In the genomic region with DNA sequence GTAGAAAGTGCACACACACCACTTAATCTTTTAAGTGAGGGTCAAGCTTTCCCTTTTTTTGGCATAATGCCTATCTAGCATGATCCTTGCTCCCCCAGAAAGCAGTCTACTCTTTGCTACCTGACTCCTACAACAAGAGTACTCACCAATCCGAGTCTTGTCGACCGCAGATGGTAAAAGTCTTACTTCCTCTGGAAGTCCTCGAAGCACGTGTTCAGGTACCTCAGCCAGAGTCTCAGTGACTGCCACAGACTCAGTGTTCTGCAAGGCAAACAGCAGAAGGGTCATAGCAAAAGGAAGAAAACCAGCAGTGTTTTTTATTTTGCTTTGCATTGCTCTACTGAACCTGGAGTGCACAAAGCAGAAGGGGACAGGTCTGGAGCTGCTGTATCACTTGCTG, we compare ENCODE assay signal across 1 mouse cellular context.
A peak's percentile ranks its signal among the peaks of the same experiment; 100 is the strongest.
TF ChIP-seq lines count a peak whose summit lies in the region.

No protein-coding gene starts in this region.

TF ChIP-seq in CH12.LX, 34 proteins besides CTCF, POLR2A, EP300 and RAD21 (continued from another document):
- TF ChIP-seq MYC (IDR thresholded peaks at IDR 0.05; ENCODE audit: low read depth, low read length) (peak; percentile 96), USF1 (IDR thresholded peaks at IDR 0.05; ENCODE audit: low read depth, low read length) (no peak; the same call in 1 of the 2 replicates), MAFK (IDR thresholded peaks at IDR 0.05; ENCODE audit: insufficient replicate concordance, low read length) (peak; percentile 36; the same call in 1 of the 2 replicates), MAX (IDR thresholded peaks at IDR 0.05; ENCODE audit: low read length) (peak; percentile 98), ZC3H11A (IDR thresholded peaks at IDR 0.05; ENCODE audit: low read depth, low read length) (no peak), JUND (conservative IDR thresholded peaks at IDR 0.05; ENCODE audit: low read depth, low read length) (no peak), ETS1 (conservative IDR thresholded peaks at IDR 0.05; ENCODE audit: low read depth, low read length) (no peak), NRF1 (IDR thresholded peaks at IDR 0.05; ENCODE audit: low read depth, low read length) (no peak), USF2 (conservative IDR thresholded peaks at IDR 0.05; ENCODE audit: low read depth, low read length) (no peak), E2F4 (IDR thresholded peaks at IDR 0.05; ENCODE audit: insufficient replicate concordance, low read depth, low read length) (no peak), SIN3A (IDR thresholded peaks at IDR 0.05; ENCODE audit: low read length) (peak; percentile 72; the same call in 1 of the 2 replicates)
TF ChIP-seq in CH12.LX: peak in this region for 8.
